ENCODE assay signal across 8 mouse cellular contexts in the genomic region with DNA sequence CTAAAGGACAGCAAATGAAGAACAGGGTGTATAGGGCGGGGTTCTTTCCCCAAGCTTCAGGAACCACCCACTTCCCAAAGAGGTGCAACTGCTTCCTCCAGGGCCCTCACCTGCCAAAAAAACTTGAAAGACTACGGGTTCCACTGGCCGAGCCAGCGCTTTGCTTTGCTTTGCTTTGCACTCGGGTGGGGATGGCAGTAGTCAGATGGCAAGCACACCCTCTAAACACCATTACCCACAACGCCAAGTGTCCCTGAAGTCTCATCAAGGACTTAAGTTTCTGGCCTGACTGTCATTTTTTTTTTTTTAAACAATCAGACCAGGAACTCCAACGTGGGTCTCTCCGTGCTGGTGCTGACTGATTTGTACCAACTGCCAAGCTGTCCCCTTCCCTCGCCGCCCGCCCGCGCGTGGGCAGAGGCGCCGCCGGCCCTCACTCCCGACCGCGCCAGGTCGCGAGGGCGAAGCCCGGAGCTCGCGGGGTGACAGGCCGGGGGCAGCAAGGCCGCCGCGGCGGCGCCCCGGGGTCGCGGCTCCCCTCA. TPM values are rescaled to one million over a fixed set of nuclear protein-coding genes. Genes with fewer than 3 reads are reported as not detected.
DNase-seq lines count a peak whose midpoint lies in the region; ATAC-seq and TF ChIP-seq lines count a peak whose summit lies in the region.

No protein-coding gene starts in this region.

- H3K36me3 ChIP-seq in embryonic facial prominence, embryonic 15.5 days: no peaks in the 10 kb centered on the region
- no peaks in the 10 kb centered on the region for H3K36me3 ChIP-seq in heart, embryonic 15.5 days
- no peaks in the 10 kb centered on the region for H3K36me3 ChIP-seq in small intestine, adult 2 months (ENCODE audit: control insufficient read depth, insufficient read depth, low read length)

- 0 out of 2 replicates have a peak, but pooled peaks have one; percentile 19 for TF ChIP-seq POLR2A in small intestine, adult 2 months (IDR thresholded peaks at IDR 0.05; ENCODE audit: low read depth, low read length)

- WGBS in embryonic facial prominence, embryonic 15.5 days: under 1% methylated on average over 32 of the region's 35 CpGs
- WGBS in heart, embryonic 15.5 days: under 1% methylated on average over 35 of the region's 35 CpGs
- WGBS in small intestine, adult 2 months: under 1% methylated on average over 35 of the region's 35 CpGs

- H3K27ac ChIP-seq in embryonic facial prominence, embryonic 15.5 days (replicated peaks): peak overlapping the region; percentile 96
- peak overlapping the region; percentile 97 for H3K27ac ChIP-seq in heart, embryonic 15.5 days
- H3K27ac ChIP-seq in small intestine, adult 2 months (ENCODE audit: insufficient read depth, low read depth, low read length): peak overlapping the region; percentile 65

- no peaks in the 10 kb centered on the region for H3K9me3 ChIP-seq in embryonic facial prominence, embryonic 15.5 days (replicated peaks)
- H3K9me3 ChIP-seq in heart, embryonic 15.5 days (replicated peaks): no peaks in the 10 kb centered on the region

- no peak for DNase-seq in cerebellum, postnatal 4 days (ENCODE audit: low spot score in 2 of 2)
- peak; percentile 51 for DNase-seq in ZHBTc4 (ENCODE audit: low read depth, low spot score)
- DNase-seq in kidney, postnatal 25 days: peak; percentile 29 to 58
- peak; percentile 43 for DNase-seq in lung, postnatal 25 days (ENCODE audit: low spot score)

- no peak; the same call in 1 of the 2 replicates for TF ChIP-seq CTCF in small intestine, adult 2 months (IDR thresholded peaks at IDR 0.05; ENCODE audit: extremely low read depth, insufficient read length, insufficient replicate concordance, low read depth, low read length)

- H3K4me3 ChIP-seq in embryonic facial prominence, embryonic 15.5 days (replicated peaks): peak overlapping the region; percentile 94
- H3K4me3 ChIP-seq in heart, embryonic 15.5 days: peak overlapping the region; percentile 93
- peak overlapping the region; percentile 95 for H3K4me3 ChIP-seq in small intestine, adult 2 months (ENCODE audit: low read depth, low read length)

- ATAC-seq in cerebellum, adult (ENCODE audit: insufficient number of reproducible peaks, low FRiP score, low TSS enrichment): peak; percentile 65
- ATAC-seq in embryonic facial prominence, embryonic 15.5 days (ENCODE audit: insufficient number of reproducible peaks, low FRiP score, low TSS enrichment, low read depth): peak; percentile 35; the same call in 1 of the 2 replicates
- ATAC-seq in heart, embryonic 15.5 days (replicated peaks; ENCODE audit: insufficient number of reproducible peaks, insufficient read depth, low FRiP score, low read depth): peak; percentile 58; the same call in 1 of the 2 replicates

- H3K27me3 ChIP-seq in embryonic facial prominence, embryonic 15.5 days: no peaks in the 10 kb centered on the region
- no peaks in the 10 kb centered on the region for H3K27me3 ChIP-seq in heart, embryonic 15.5 days
- H3K27me3 ChIP-seq in small intestine, adult 2 months (ENCODE audit: control insufficient read depth, insufficient read depth, low read length): no peaks in the 10 kb centered on the region

- peak overlapping the region; percentile 90 for H3K9ac ChIP-seq in embryonic facial prominence, embryonic 15.5 days
- H3K9ac ChIP-seq in heart, embryonic 15.5 days: peak overlapping the region; percentile 90

- no peaks in the 10 kb centered on the region; the same call in 1 of the 2 replicates for H3K4me1 ChIP-seq in embryonic facial prominence, embryonic 15.5 days
- peaks cover 17% of the 10 kb centered on the region for H3K4me1 ChIP-seq in heart, embryonic 15.5 days (replicated peaks)
- H3K4me1 ChIP-seq in small intestine, adult 2 months (ENCODE audit: control insufficient read depth, insufficient read depth, insufficient read length, low read length): no peaks in the 10 kb centered on the region

- peak overlapping the region; percentile 65 for H3K4me2 ChIP-seq in embryonic facial prominence, embryonic 15.5 days (replicated peaks)
- peak overlapping the region; percentile 68 for H3K4me2 ChIP-seq in heart, embryonic 15.5 days

RNA-seq across cellular contexts. Expression of a gene that starts 0.8 kb away (rescaled TPM):
- polyA plus RNA-seq in embryonic facial prominence, embryonic 15.5 days (2015; fragmentation: Nextera tagmentation; extraction: Ambion mirVana): 17.6 and 18.4 TPM in 2 replicates
- polyA plus RNA-seq in heart, embryonic 15.5 days (2015; fragmentation: Nextera tagmentation; extraction: Ambion mirVana): 16.7 and 17.6 TPM in 2 replicates
- 5.3 and 8.4 TPM in 2 replicates for polyA plus RNA-seq in small intestine, adult 2 months (2012; rRNA removed)

RNA-seq across cellular contexts. Expression of a gene that starts 15.9 kb away (rescaled TPM):
- 39.8 and 43.6 TPM in 2 replicates for polyA plus RNA-seq in embryonic facial prominence, embryonic 15.5 days (2015; fragmentation: Nextera tagmentation; extraction: Ambion mirVana)
- 24.6 and 28.0 TPM in 2 replicates for polyA plus RNA-seq in heart, embryonic 15.5 days (2015; fragmentation: Nextera tagmentation; extraction: Ambion mirVana)
- 0.63 and 1.4 TPM in 2 replicates for polyA plus RNA-seq in small intestine, adult 2 months (2012; rRNA removed)

Comparison
In these comparisons a context has a peak if more than half of its experiments do, and no peak if none do; other contexts are left out.
1. DNase-seq: peak in ZHBTc4 (single experiment), kidney, postnatal 25 days (2 of 2) and lung, postnatal 25 days (single experiment); none in cerebellum, postnatal 4 days (0 of 2).
2. RNA of a gene that starts 15.9 kb away (polyA plus RNA-seq): 39.8 to 43.6 TPM in embryonic facial prominence, embryonic 15.5 days and 24.6 to 28.0 TPM in heart, embryonic 15.5 days; 0.63 to 1.4 TPM in small intestine, adult 2 months; every median in the first group is over 10 times any median in the second.
3. Peak in every context shown above with its lines, with median percentiles within 50 percentile points of each other: ATAC-seq, H3K27ac ChIP-seq and H3K4me3 ChIP-seq.